Mouse (Mus musculus): ENCODE data around the gene Mmp14.

Mmp14 gene

GRCm38 (mm10) chr14:54435194-54435918 lies 3.9 kb downstream of the Mmp14 start:
- DNase-seq = no peak

- DNase-seq = no peak
Observed at GRCm38 (mm10) chr14:54439155-54439554, 7.7 kb downstream of the Mmp14 start.

- DNase-seq = no peak
Observed at GRCm38 (mm10) chr14:54439610-54440009, 8.2 kb downstream of the Mmp14 start.

GRCm38 (mm10) chr14:54440538-54440937 lies 9.1 kb downstream of the Mmp14 start:
- no peak for DNase-seq

- DNase-seq = no peak
Observed at GRCm38 (mm10) chr14:54441365-54441764, 10.0 kb downstream of the Mmp14 start.

- DNase-seq = no peak
Observed at GRCm38 (mm10) chr14:54442548-54442947, 11.1 kb downstream of the Mmp14 start.

GRCm38 (mm10) chr14:54443196-54443595 lies 11.8 kb downstream of the Mmp14 start:
- no peak for DNase-seq

GRCm38 (mm10) chr14:54443712-54444618 lies 12.6 kb downstream of the Mmp14 start:
- DNase-seq = no peak

- no peak for DNase-seq
Observed at GRCm38 (mm10) chr14:54445476-54445875, 14.1 kb downstream of the Mmp14 start.

GRCm38 (mm10) chr14:54453566-54453965 lies 22.2 kb downstream of the Mmp14 start:
- DNase-seq = no peak

- no peak for DNase-seq
Observed at GRCm38 (mm10) chr14:54454669-54455528, 23.5 kb downstream of the Mmp14 start.

GRCm38 (mm10) chr14:54457907-54458569 lies 26.6 kb downstream of the Mmp14 start:
- no peak for DNase-seq

GRCm38 (mm10) chr14:54462146-54462545 lies 30.7 kb downstream of the Mmp14 start:
- DNase-seq = no peak

- DNase-seq = no peak
Observed at GRCm38 (mm10) chr14:54463108-54463958, 31.9 kb downstream of the Mmp14 start.

- DNase-seq = peak; percentile 91 to 93
Observed at GRCm38 (mm10) chr14:54463959-54464292, 32.5 kb downstream of the Mmp14 start, which contains the start of gene Lrp10. Lrp10 (plus strand) TSS chr14:54464137.

- DNase-seq = peak; percentile 72 to 75
Observed at GRCm38 (mm10) chr14:54464293-54465005, 33.0 kb downstream of the Mmp14 start.

- no peak for DNase-seq
Observed at GRCm38 (mm10) chr14:54471467-54471866, 40.1 kb downstream of the Mmp14 start.

- DNase-seq = peak; percentile 85 to 90
Observed at GRCm38 (mm10) chr14:54472671-54473070, 41.3 kb downstream of the Mmp14 start.

- peak in 1 of 2 experiments; percentile 55 for DNase-seq
Observed at GRCm38 (mm10) chr14:54474744-54475143, 43.3 kb downstream of the Mmp14 start.
